Comparison of ENCODE assay signal across 18 mouse cellular contexts in genomic region chr5:97878215-97878794, GRCm38 (mm10).
DNase-seq lines count a peak whose midpoint lies in the region; ATAC-seq and TF ChIP-seq lines count a peak whose summit lies in the region.
"Had no signal": no experiment of that assay in that cellular context is flagged by ENCODE, and none has a peak within 500 bp of the region (broad histone marks: within the 10 kb centered on the region; RNA-seq: fewer than 3 reads in every experiment).

No protein-coding gene starts in this region.

- H3K9me3 ChIP-seq in hindbrain, embryonic 16.5 days (ENCODE audit: control insufficient read depth, low read length): no peaks in the 10 kb centered on the region
- H3K9me3 ChIP-seq: embryonic facial prominence, embryonic 12.5 days; forebrain, embryonic 10.5 days; limb, embryonic 12.5 days; neural tube, embryonic 13.5 days had no signal

- no peaks in the 10 kb centered on the region for H3K4me1 ChIP-seq in hindbrain, embryonic 16.5 days (ENCODE audit: control insufficient read depth, insufficient read depth, low read depth, low read length)
- H3K4me1 ChIP-seq: embryonic facial prominence, embryonic 12.5 days; limb, embryonic 12.5 days; neural tube, embryonic 13.5 days had no signal

- CTCF ChIA-PET in Patski (lab: Charles Lee): no interaction called here

- 68% methylated on average over 1 of the region's 1 CpGs for WGBS in hindbrain, embryonic 16.5 days

- TF ChIP-seq CTCF in Patski (IDR thresholded peaks at IDR 0.05): no peak

- POLR2A ChIA-PET in Patski (lab: Charles Lee): no interaction called here

- no peak overlapping the region for H3K9ac ChIP-seq in hindbrain, embryonic 16.5 days (ENCODE audit: low read depth, low read length)
- H3K9ac ChIP-seq: embryonic facial prominence, embryonic 12.5 days; limb, embryonic 12.5 days; liver, embryonic 14.5 days; neural tube, embryonic 13.5 days had no signal

- no peak overlapping the region for H3K27ac ChIP-seq in hindbrain, embryonic 16.5 days (ENCODE audit: low read depth, low read length)
- H3K27ac ChIP-seq: embryonic facial prominence, embryonic 12.5 days; forebrain, embryonic 10.5 days; limb, embryonic 12.5 days; liver, embryonic 14.5 days; neural tube, embryonic 13.5 days had no signal

- H3K36me3 ChIP-seq in hindbrain, embryonic 16.5 days (ENCODE audit: control insufficient read depth, insufficient read depth, low read length): no peaks in the 10 kb centered on the region
- H3K36me3 ChIP-seq: embryonic facial prominence, embryonic 12.5 days; forebrain, embryonic 10.5 days; limb, embryonic 12.5 days; neural tube, embryonic 13.5 days had no signal

- no peaks in the 10 kb centered on the region for H3K27me3 ChIP-seq in Patski
- H3K27me3 ChIP-seq in hindbrain, embryonic 16.5 days (replicated peaks; ENCODE audit: control insufficient read depth, insufficient read depth, low read length): no peaks in the 10 kb centered on the region
- H3K27me3 ChIP-seq: embryonic facial prominence, embryonic 12.5 days; limb, embryonic 12.5 days; neural tube, embryonic 13.5 days had no signal

- H3K4me2 ChIP-seq in hindbrain, embryonic 16.5 days (ENCODE audit: low read length): no peak overlapping the region
- H3K4me2 ChIP-seq: embryonic facial prominence, embryonic 12.5 days; limb, embryonic 12.5 days; neural tube, embryonic 13.5 days had no signal

- in situ Hi-C loops in Patski (cut with MboI; ENCODE audit: low pct_unique_long_range_greater_than_20kb): no loop called here

- ATAC-seq in Patski: peak; percentile 26
- ATAC-seq in hindbrain, embryonic 16.5 days: no peak
- ATAC-seq: inflammation-experienced regulatory T-cells, adult 6 months had no signal

- DNase-seq in kidney, postnatal 14 days: peak; percentile 7
- no peak for DNase-seq in kidney, postnatal 4 days
- no peak for DNase-seq in Patski (ENCODE audit: low read depth, low spot score)
- peak; percentile 62 for DNase-seq in lung, postnatal 10 days
- DNase-seq in adrenal gland, adult (ENCODE audit: inconsistent age in 2 of 2, low spot score in 1 of 2): no peak
- no peak for DNase-seq in urinary bladder, postnatal 10 days (ENCODE audit: low spot score)
- DNase-seq: adrenal gland, postnatal 10 days; cerebellum, adult 11 months; cerebellum, postnatal 36 days; heart, adult 18-20 months; thymus, postnatal 25 days had no signal

- no peak overlapping the region for H3K4me3 ChIP-seq in hindbrain, embryonic 16.5 days (ENCODE audit: low read length)
- H3K4me3 ChIP-seq: embryonic facial prominence, embryonic 12.5 days; forebrain, embryonic 10.5 days; limb, embryonic 12.5 days; neural tube, embryonic 13.5 days had no signal

Comparison
In these comparisons a context has a peak if more than half of its experiments do, and no peak if none do; other contexts are left out.
1. DNase-seq: peak in kidney, postnatal 14 days (single experiment) and lung, postnatal 10 days (single experiment); none in kidney, postnatal 4 days (0 of 2), Patski (single experiment), adrenal gland, adult (0 of 2) and urinary bladder, postnatal 10 days (single experiment).